Mouse (Mus musculus) spleen, adult 2 months (tissue): ENCODE measurements at regions not wholly inside any gene's neighbourhood (a gene's known extent, or its start where the extent isn't known, plus 50 kb on each side); places are given as distances from the start of the nearest gene placed in this dataset.

Experiments
- CTCF ChIP-seq: fragments of 200-500 bp; IDR thresholded peaks from 2 replicates; pipeline ENCODE4 v1.5.1; 2011; ENCODE audit warnings: mild to moderate bottlenecking, inconsistent platforms; ENCODE audit not compliant: insufficient read depth, insufficient read length, insufficient replicate concordance; ENCODE audit errors: extremely low read depth
- POLR2A ChIP-seq: fragments of 200-500 bp; IDR thresholded peaks from 2 replicates; pipeline ENCODE4 v1.6.1; 2011; ENCODE audit warnings: low read depth, low read length, inconsistent platforms

GRCm38 (mm10) chrX:13398466-13398865, 67.4 kb upstream of the Nyx start:
- TF ChIP-seq POLR2A (no peak), CTCF (no peak)
